Mouse (Mus musculus) hindbrain, postnatal 0 days (tissue): ENCODE results near the gene Bptf. TPM values are rescaled to one million over a fixed set of nuclear protein-coding genes. Genes with fewer than 3 reads are reported as not detected.
A peak's percentile ranks its signal among the peaks of the same experiment; 100 is the strongest.

ENCODE experiments used
- ATAC-seq: fragments of 200-750 bp; cut with Nextera tagmentation; 2 replicates; pipeline ENCODE4 v1.8.0; 2017; ENCODE audit warnings: mild to moderate bottlenecking, moderate TSS enrichment, moderate library complexity
- DNase-seq: peaks from one replicate; pipeline ENCODE4 v3.0.0-alpha.2; 2015; ENCODE audit warnings: low spot score
- H3K27ac ChIP-seq: fragments of 300-500 bp; sonication (generic); 2 replicates; pipeline ENCODE4 v1.5.1; 2014; ENCODE audit warnings: mild to moderate bottlenecking
- H3K27me3 ChIP-seq: fragments of 300-500 bp; sonication (generic); 2 replicates; pipeline ENCODE4 v1.6.1; 2014; ENCODE audit warnings: low read length, mixed read lengths; ENCODE audit not compliant: insufficient read depth
- H3K36me3 ChIP-seq: fragments of 300-500 bp; sonication (generic); 2 replicates; pipeline ENCODE4 v1.6.1; 2014; ENCODE audit warnings: low read length, mixed read lengths; ENCODE audit not compliant: insufficient read depth
- H3K4me1 ChIP-seq: fragments of 300-500 bp; sonication (generic); 2 replicates; pipeline ENCODE4 v1.6.1; 2014; ENCODE audit warnings: antibody characterized with exemption, low read length, mixed read lengths; ENCODE audit not compliant: insufficient read depth
- H3K4me2 ChIP-seq: fragments of 300-500 bp; sonication (generic); 2 replicates; pipeline ENCODE4 v1.6.1; 2014; ENCODE audit warnings: low read depth, mild to moderate bottlenecking, low read length, moderate library complexity, mixed read lengths
- H3K4me3 ChIP-seq: fragments of 300-500 bp; sonication (generic); 2 replicates; pipeline ENCODE4 v1.5.1; 2014; ENCODE audit warnings: low read length
- H3K9ac ChIP-seq: fragments of 300-500 bp; sonication (generic); replicated peaks from 2 replicates; pipeline ENCODE4 v1.6.1; 2014; ENCODE audit warnings: mild to moderate bottlenecking, low read length, moderate library complexity, mixed read lengths
- H3K9me3 ChIP-seq: fragments of 300-500 bp; sonication (generic); 2 replicates; pipeline ENCODE4 v1.6.1; 2016; ENCODE audit warnings: low read length, mixed read lengths
- CTCF ChIP-seq: IDR thresholded peaks from 2 replicates; pipeline ENCODE4 v1.5.1; 2016; ENCODE audit warnings: antibody characterized with exemption, control low read depth, low read depth
- WGBS: fragments of 180-500 bp; shearing (Covaris S2); extraction: QIAGEN DNeasy Blood & Tissue Kit; methylation state at CpG from one replicate; pipeline ENCODE4 v1.1.7; 2014; 5-methylcytosine and 5-hydroxymethylcytosine counted together
- polyA plus RNA-seq: library from polyadenylated mRNA; unstranded; fragments of >200 nt; fragmentation: Nextera tagmentation; extraction: Ambion mirVana; gene quantifications from 2 replicates; pipeline ENCODE4 v1.2.1, GENCODE M21; 2015
- total RNA-seq: library from RNA; depleted of rRNA; stranded (reverse); fragments of >200 nt; gene quantifications from 2 replicates; pipeline ENCODE4 v1.2.3, GENCODE M21; 2014

Bptf gene
- total and polyA plus RNA-seq, 2 experiments from 2014 or later = 19.7 to 42.1 TPM

- no peak overlapping the region for H3K4me3 ChIP-seq
- peak overlapping the region; percentile 21; the same call in 1 of the 2 replicates for H3K4me2 ChIP-seq
- ATAC-seq = peak; percentile 58; the same call in 1 of the 2 replicates
- no peak for TF ChIP-seq CTCF
- H3K27me3 ChIP-seq = no peaks in the 10 kb centered on the region
- H3K4me1 ChIP-seq = peaks cover 10% of the 10 kb centered on the region
- H3K9me3 ChIP-seq = no peaks in the 10 kb centered on the region
- 0 out of 2 replicates have a peak overlapping the region, but pooled peaks have one; percentile 13 for H3K9ac ChIP-seq
- peak overlapping the region; percentile 32 for H3K27ac ChIP-seq
- peak; percentile 31 for DNase-seq
- no peaks in the 10 kb centered on the region for H3K36me3 ChIP-seq
- WGBS = 12% methylated on average over 7 of the region's 7 CpGs
Observed at GRCm38 (mm10) chr11:107124327-107124731, 7.6 kb downstream of the Bptf start.

GRCm38 (mm10) chr11:107117789-107118188 is 14.1 kb downstream of the Bptf start:
- ATAC-seq (no peak), DNase-seq (no peak)
- H3K4me2 ChIP-seq = no peak overlapping the region
- WGBS = 58% methylated on average over 12 of the region's 12 CpGs
- H3K4me3 ChIP-seq = no peak overlapping the region
- H3K4me1 ChIP-seq = no peaks in the 10 kb centered on the region
- no peak overlapping the region for H3K27ac ChIP-seq
- no peak overlapping the region for H3K9ac ChIP-seq
- H3K36me3 ChIP-seq = no peaks in the 10 kb centered on the region
- no peaks in the 10 kb centered on the region for H3K27me3 ChIP-seq
- H3K9me3 ChIP-seq = no peaks in the 10 kb centered on the region
- TF ChIP-seq CTCF = no peak

- H3K9me3 ChIP-seq = no peaks in the 10 kb centered on the region
Observed at GRCm38 (mm10) chr11:107113881-107114557, 17.9 kb downstream of the Bptf start.

GRCm38 (mm10) chr11:107113112-107113511 is 18.8 kb downstream of the Bptf start:
- ATAC-seq (no peak), DNase-seq (peak; percentile 53)
- no peaks in the 10 kb centered on the region for H3K9me3 ChIP-seq
- WGBS = 65% methylated on average over 4 of the region's 4 CpGs
- H3K9ac ChIP-seq = no peak overlapping the region
- no peaks in the 10 kb centered on the region for H3K27me3 ChIP-seq
- H3K27ac ChIP-seq = no peak overlapping the region
- no peaks in the 10 kb centered on the region for H3K4me1 ChIP-seq
- H3K36me3 ChIP-seq = peaks cover 17% of the 10 kb centered on the region
- no peak overlapping the region for H3K4me2 ChIP-seq
- peak; percentile 79 for TF ChIP-seq CTCF
- no peak overlapping the region for H3K4me3 ChIP-seq

More at GRCm38 (mm10) chr11:107113881-107114557, 17.9 kb downstream of the Bptf start:
- H3K27me3 ChIP-seq = no peaks in the 10 kb centered on the region
- no peak for TF ChIP-seq CTCF
- no peak for ATAC-seq
- no peak overlapping the region for H3K9ac ChIP-seq
- peaks cover 17% of the 10 kb centered on the region for H3K36me3 ChIP-seq
- H3K4me3 ChIP-seq = no peak overlapping the region
- H3K4me2 ChIP-seq = no peak overlapping the region
- no peak overlapping the region for H3K27ac ChIP-seq
- 23% methylated on average over 10 of the region's 10 CpGs for WGBS
- DNase-seq = no peak
- no peaks in the 10 kb centered on the region for H3K4me1 ChIP-seq

- H3K4me3 ChIP-seq = no peak overlapping the region
- ATAC-seq = no peak
- TF ChIP-seq CTCF = no peak
- no peak overlapping the region for H3K9ac ChIP-seq
- H3K27me3 ChIP-seq = no peaks in the 10 kb centered on the region
- peaks cover 17% of the 10 kb centered on the region for H3K36me3 ChIP-seq
- H3K9me3 ChIP-seq = no peaks in the 10 kb centered on the region
- DNase-seq = no peak
- H3K4me2 ChIP-seq = no peak overlapping the region
- WGBS = 88% methylated on average over 8 of the region's 8 CpGs
- H3K27ac ChIP-seq = no peak overlapping the region
- H3K4me1 ChIP-seq = no peaks in the 10 kb centered on the region
Observed at GRCm38 (mm10) chr11:107109669-107110068, 22.3 kb downstream of the Bptf start.

GRCm38 (mm10) chr11:107108892-107109291 is 23.0 kb downstream of the Bptf start:
- TF ChIP-seq CTCF = peak; percentile 46
- WGBS = 97% methylated on average over 2 of the region's 2 CpGs
- Histone ChIP-seq H3K4me3 (no peak overlapping the region), H3K9ac (no peak overlapping the region), H3K27me3 (no peaks in the 10 kb centered on the region), H3K9me3 (no peaks in the 10 kb centered on the region), H3K36me3 (peaks cover 17% of the 10 kb centered on the region), H3K4me2 (no peak overlapping the region), H3K4me1 (no peaks in the 10 kb centered on the region), H3K27ac (no peak overlapping the region)
- ATAC-seq (no peak), DNase-seq (peak; percentile 25)

- no peak for ATAC-seq
- H3K27ac ChIP-seq = no peak overlapping the region
Observed at GRCm38 (mm10) chr11:107107725-107108078, 24.2 kb downstream of the Bptf start.

More at GRCm38 (mm10) chr11:107107725-107108078, 24.2 kb downstream of the Bptf start:
- Histone ChIP-seq H3K4me3 (no peak overlapping the region), H3K9me3 (no peaks in the 10 kb centered on the region), H3K36me3 (peaks cover 17% of the 10 kb centered on the region), H3K4me1 (0 out of 2 replicates have a peak, but pooled peaks cover 6% of the 10 kb centered on the region), H3K4me2 (no peak overlapping the region), H3K9ac (no peak overlapping the region), H3K27me3 (no peaks in the 10 kb centered on the region)
- DNase-seq = no peak
- 77% methylated on average over 4 of the region's 4 CpGs for WGBS
- TF ChIP-seq CTCF = no peak
